Mouse (Mus musculus) midbrain, embryonic 14.5 days (tissue): ENCODE measurements around the gene Btg1. TPM values are rescaled to one million over a fixed set of nuclear protein-coding genes. Genes with fewer than 3 reads are reported as not detected.
A peak's percentile ranks its signal among the peaks of the same experiment; 100 is the strongest.

Source experiments
- ATAC-seq: fragments of 200-750 bp; cut with Nextera tagmentation; 2 replicates; pipeline ENCODE4 v1.8.0; 2017; ENCODE audit warnings: moderate number of reproducible peaks, moderate library complexity; ENCODE audit not compliant: low FRiP score, low TSS enrichment
- DNase-seq: peaks from one replicate; pipeline ENCODE4 v3.0.0-alpha.2; 2015
- H3K27ac ChIP-seq: fragments of 300-500 bp; sonication (generic); replicated peaks from 2 replicates; pipeline ENCODE4 v1.5.1; 2014; ENCODE audit warnings: mild to moderate bottlenecking, low read depth, low read length, moderate library complexity
- H3K27me3 ChIP-seq: fragments of 300-500 bp; sonication (generic); 2 replicates; pipeline ENCODE4 v1.6.1; 2014; ENCODE audit warnings: low read length, control low read depth, mixed read lengths; ENCODE audit not compliant: control insufficient read depth, insufficient read depth
- H3K36me3 ChIP-seq: fragments of 300-500 bp; sonication (generic); 2 replicates; pipeline ENCODE4 v1.6.1; 2014; ENCODE audit warnings: low read length, control low read depth; ENCODE audit not compliant: control insufficient read depth, insufficient read depth
- H3K4me1 ChIP-seq: fragments of 300-500 bp; sonication (generic); 2 replicates; pipeline ENCODE4 v1.6.1; 2014; ENCODE audit warnings: mild to moderate bottlenecking, antibody characterized with exemption, low read length, control low read depth; ENCODE audit not compliant: control insufficient read depth, insufficient read depth
- H3K4me2 ChIP-seq: fragments of 300-500 bp; sonication (generic); 2 replicates; pipeline ENCODE4 v1.6.1; 2014; ENCODE audit warnings: mild to moderate bottlenecking, low read length, moderate library complexity
- H3K4me3 ChIP-seq: fragments of 300-500 bp; sonication (generic); replicated peaks from 2 replicates; pipeline ENCODE4 v1.5.1; 2014; ENCODE audit warnings: low read depth, low read length
- H3K9ac ChIP-seq: fragments of 300-500 bp; sonication (generic); replicated peaks from 2 replicates; pipeline ENCODE4 v1.6.1; 2014; ENCODE audit warnings: mild to moderate bottlenecking, low read length, moderate library complexity
- H3K9me3 ChIP-seq: fragments of 300-500 bp; sonication (generic); 2 replicates; pipeline ENCODE4 v1.6.1; 2016; ENCODE audit warnings: low read length, control low read depth, mixed read lengths; ENCODE audit not compliant: control insufficient read depth
- WGBS: fragments of 180-500 bp; shearing (Covaris S2); extraction: QIAGEN DNeasy Blood & Tissue Kit; methylation state at CpG from one replicate; pipeline ENCODE4 v1.1.7; 2014; 5-methylcytosine and 5-hydroxymethylcytosine counted together
- polyA plus RNA-seq: library from polyadenylated mRNA; unstranded; fragments of >200 nt; fragmentation: Nextera tagmentation; extraction: Ambion mirVana; gene quantifications from 2 replicates; pipeline ENCODE4 v1.2.1, GENCODE M21; 2014

The Btg1 gene
- polyA plus RNA-seq, 1 experiment from 2014 or later: 70.7 TPM

DNA sequence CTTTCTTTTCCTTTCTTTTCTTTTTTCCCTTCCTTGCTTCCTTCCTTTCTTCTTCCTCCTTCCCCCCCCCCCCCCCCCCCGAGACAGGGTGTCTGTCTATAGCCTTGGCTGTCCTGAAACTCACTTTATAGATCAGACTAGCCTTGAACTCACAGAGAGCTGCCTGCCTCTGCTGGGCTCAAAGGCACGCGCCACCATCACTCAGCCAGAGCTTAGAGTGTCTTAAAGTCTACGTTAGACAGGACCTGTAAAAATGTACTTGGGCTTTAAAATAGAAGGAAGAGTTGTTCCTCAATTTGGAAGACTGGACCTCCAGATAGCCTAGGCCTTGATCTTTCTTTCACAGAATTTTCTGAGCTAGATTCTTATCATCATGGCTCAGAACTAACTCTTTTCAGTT, 8.3 kb downstream of the Btg1 start:
- H3K27ac ChIP-seq: no peak overlapping the region
- peaks cover 35% of the 10 kb centered on the region for H3K36me3 ChIP-seq
- 80% methylated on average over 4 of the region's 4 CpGs for WGBS
- ATAC-seq: no peak
- peaks cover 45% of the 10 kb centered on the region for H3K4me1 ChIP-seq
- no peak overlapping the region for H3K4me3 ChIP-seq
- H3K4me2 ChIP-seq: peak overlapping the region; percentile 95
- no peaks in the 10 kb centered on the region for H3K9me3 ChIP-seq
- H3K9ac ChIP-seq: no peak overlapping the region
- H3K27me3 ChIP-seq: no peaks in the 10 kb centered on the region
- DNase-seq: no peak

DNA sequence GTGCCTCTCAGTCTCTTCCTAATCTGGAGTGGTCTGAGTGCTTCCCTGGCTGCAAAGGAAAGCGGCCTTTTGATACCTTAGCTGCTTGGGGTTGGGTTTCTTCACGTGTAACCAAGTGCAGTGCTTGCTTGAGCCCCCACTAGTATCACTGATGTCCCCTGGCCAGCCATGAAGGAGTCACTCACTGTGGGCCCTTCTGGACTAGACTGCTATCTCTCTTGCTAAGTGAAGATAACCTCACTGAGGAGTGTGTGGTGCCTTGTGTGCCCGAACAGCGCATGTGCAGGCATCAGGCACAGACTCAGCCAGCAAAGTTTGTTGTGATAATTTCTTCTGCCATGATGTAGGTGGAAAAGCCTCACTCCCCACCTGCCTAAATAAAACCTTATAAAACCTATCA, 8.9 kb downstream of the Btg1 start:
- Histone ChIP-seq H3K4me2 (peak overlapping the region; percentile 95), H3K9me3 (no peaks in the 10 kb centered on the region), H3K36me3 (peaks cover 31% of the 10 kb centered on the region; the same call in 1 of the 2 replicates), H3K4me1 (peaks cover 44% of the 10 kb centered on the region), H3K27ac (0 out of 2 replicates have a peak overlapping the region, but pooled peaks have one; percentile 1), H3K4me3 (no peak overlapping the region), H3K27me3 (no peaks in the 10 kb centered on the region), H3K9ac (no peak overlapping the region)
- 69% methylated on average over 4 of the region's 4 CpGs for WGBS
- no peak for DNase-seq
- no peak for ATAC-seq

DNA sequence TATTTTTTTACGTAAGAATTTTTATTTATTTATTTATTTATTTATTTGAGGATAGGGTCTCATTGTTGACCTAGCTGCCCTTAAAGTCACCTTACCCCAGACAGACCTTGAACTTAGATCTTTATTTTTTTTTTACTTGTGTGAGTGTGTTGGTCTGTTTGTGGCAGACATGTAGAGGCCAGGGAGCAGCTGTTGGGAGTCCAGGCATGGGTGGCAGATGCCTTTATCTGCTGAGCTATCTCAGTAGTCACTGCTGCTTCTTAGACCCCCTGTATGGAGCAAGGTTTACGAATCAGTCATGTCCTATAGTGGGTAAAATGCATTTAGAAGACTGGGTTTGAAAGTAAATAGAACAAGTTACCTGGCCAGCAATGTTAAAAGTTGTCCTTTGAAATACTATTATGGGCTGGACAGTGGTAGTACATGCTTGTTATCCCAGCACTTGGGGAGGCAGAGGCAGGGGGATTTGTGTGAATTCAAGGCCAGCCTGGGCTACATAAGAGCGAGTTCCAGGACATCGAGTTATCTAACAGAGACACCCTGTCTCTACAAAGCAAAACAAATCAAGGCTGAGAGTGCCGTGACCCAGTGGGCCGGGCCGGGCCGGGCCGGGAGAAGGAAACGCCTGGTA, 9.4 kb downstream of the Btg1 start:
- Histone ChIP-seq H3K4me2 (peak overlapping the region; percentile 95; the same call in 1 of the 2 replicates), H3K36me3 (peaks cover 27% of the 10 kb centered on the region; the same call in 1 of the 2 replicates), H3K9me3 (no peaks in the 10 kb centered on the region), H3K27ac (no peak overlapping the region), H3K4me3 (no peak overlapping the region), H3K4me1 (peaks cover 40% of the 10 kb centered on the region), H3K9ac (no peak overlapping the region), H3K27me3 (no peaks in the 10 kb centered on the region)
- DNase-seq: no peak
- 97% methylated on average over 10 of the region's 10 CpGs for WGBS
- no peak for ATAC-seq

DNA sequence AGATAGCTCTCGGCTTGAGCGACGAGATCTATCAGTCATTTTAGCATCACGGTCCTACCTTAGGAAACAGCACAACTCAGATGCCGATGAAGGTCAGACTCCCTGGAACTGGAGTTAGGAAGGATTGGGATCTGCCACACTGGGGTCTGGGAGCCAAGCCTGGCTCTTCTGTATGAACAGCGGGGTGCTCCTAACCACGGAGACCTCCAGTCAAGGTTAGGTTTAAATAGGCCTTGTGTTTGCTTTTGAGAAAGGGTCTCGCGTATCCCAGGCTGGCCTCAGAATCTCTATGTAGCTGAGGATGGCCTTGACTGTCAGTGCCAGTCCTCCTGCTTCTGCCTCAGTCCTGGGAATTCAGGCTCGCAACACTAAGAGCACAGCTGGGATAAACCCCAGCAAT, 10.5 kb downstream of the Btg1 start:
- H3K4me1 ChIP-seq: peaks cover 30% of the 10 kb centered on the region

DNA sequence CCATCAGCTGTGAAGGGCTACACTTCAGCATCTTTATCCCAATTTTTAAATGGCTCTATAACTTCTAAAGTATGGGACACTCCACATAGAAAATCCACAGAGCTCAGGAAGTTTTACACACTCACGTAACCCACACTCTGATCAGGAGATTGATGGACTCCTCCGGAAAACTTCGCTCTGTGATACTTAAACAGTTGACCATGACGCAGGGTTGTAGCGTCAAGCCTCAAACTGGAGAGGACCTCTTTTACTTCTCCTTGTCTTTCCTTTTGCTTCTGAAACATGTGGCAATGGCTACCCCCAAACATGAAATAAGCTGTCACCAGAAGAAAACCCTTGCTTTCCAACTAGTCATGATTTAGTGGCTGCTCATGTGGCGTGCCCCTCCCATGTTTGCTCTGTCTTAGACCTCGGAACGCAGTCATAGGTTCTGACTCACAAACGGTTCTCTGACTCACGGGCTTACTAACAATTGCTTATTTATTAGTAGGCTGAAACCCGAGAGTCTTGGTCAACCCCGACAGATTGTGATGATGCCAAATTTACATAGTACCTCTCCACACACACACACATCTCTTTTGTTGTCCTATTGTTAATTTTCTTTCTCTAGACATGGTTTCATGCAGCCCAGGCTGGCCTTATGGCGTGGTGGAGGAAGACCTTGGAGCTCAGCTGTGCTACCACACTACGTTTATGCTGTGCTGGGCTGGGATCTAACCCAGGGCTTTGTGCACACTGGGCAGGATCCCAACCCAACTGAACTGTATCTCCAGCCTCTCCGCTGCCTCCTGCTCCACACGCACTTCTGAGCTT, 11.5 kb downstream of the Btg1 start:
- DNase-seq (no peak), ATAC-seq (no peak)
- H3K4me1 ChIP-seq: peaks cover 24% of the 10 kb centered on the region
- no peak overlapping the region for H3K4me2 ChIP-seq
- H3K27me3 ChIP-seq: no peaks in the 10 kb centered on the region
- no peaks in the 10 kb centered on the region for H3K9me3 ChIP-seq
- H3K27ac ChIP-seq: no peak overlapping the region
- peaks cover 19% of the 10 kb centered on the region; the same call in 1 of the 2 replicates for H3K36me3 ChIP-seq
- no peak overlapping the region for H3K4me3 ChIP-seq
- WGBS: 92% methylated on average over 16 of the region's 16 CpGs
- no peak overlapping the region for H3K9ac ChIP-seq

More for the DNA sequence above, 10.5 kb downstream of the Btg1 start:
- ATAC-seq (no peak), DNase-seq (no peak)
- Histone ChIP-seq H3K9me3 (no peaks in the 10 kb centered on the region), H3K9ac (no peak overlapping the region), H3K36me3 (peaks cover 20% of the 10 kb centered on the region; the same call in 1 of the 2 replicates), H3K4me2 (no peak overlapping the region), H3K27ac (no peak overlapping the region), H3K27me3 (no peaks in the 10 kb centered on the region), H3K4me3 (no peak overlapping the region)
- 96% methylated on average over 10 of the region's 10 CpGs for WGBS

DNA sequence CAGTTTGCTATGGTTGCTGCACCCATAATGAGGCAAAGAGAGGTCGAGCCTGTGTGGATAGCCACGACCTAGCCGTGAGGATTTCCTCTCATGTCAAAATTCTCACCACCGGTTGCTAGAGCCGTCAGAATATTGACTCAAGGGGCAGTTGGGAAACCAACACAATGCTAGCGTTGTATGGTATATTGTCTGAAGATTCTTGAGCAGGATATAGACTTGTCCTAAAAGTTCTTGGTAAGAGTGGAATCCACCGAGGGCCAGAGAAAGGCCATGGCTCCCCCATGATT, 12.1 kb downstream of the Btg1 start:
- Histone ChIP-seq H3K9ac (no peak overlapping the region), H3K4me1 (peaks cover 20% of the 10 kb centered on the region), H3K27ac (no peak overlapping the region), H3K4me2 (no peak overlapping the region), H3K27me3 (no peaks in the 10 kb centered on the region), H3K36me3 (peaks cover 18% of the 10 kb centered on the region; the same call in 1 of the 2 replicates), H3K9me3 (no peaks in the 10 kb centered on the region), H3K4me3 (no peak overlapping the region)
- ATAC-seq (no peak), DNase-seq (no peak)
- WGBS: 86% methylated on average over 7 of the region's 7 CpGs

DNA sequence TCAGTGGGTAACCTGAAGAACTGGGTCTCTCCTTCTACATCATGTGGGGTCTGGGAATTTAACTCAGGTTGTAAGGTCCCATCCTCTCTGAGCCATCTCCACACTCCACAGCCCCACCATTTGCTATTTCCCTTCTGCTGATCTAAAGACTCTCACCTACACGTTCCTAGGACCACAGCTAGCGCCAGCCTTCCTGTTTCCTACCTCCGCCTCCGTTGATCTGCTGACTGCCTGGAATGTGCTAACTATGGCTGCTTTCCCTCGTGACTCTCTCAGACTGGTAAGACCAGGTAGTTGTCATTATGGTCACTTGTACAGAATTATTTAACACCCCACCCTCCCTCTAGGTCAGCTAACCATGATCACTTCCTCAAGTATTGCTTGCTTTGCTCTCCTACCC, 13.3 kb downstream of the Btg1 start:
- Histone ChIP-seq H3K36me3 (peaks cover 16% of the 10 kb centered on the region; the same call in 1 of the 2 replicates), H3K27me3 (no peaks in the 10 kb centered on the region), H3K4me1 (peaks cover 13% of the 10 kb centered on the region), H3K4me3 (no peak overlapping the region), H3K27ac (no peak overlapping the region), H3K9me3 (no peaks in the 10 kb centered on the region), H3K9ac (no peak overlapping the region), H3K4me2 (no peak overlapping the region)
- no peak for DNase-seq
- WGBS: 91% methylated on average over 5 of the region's 5 CpGs
- no peak for ATAC-seq

DNA sequence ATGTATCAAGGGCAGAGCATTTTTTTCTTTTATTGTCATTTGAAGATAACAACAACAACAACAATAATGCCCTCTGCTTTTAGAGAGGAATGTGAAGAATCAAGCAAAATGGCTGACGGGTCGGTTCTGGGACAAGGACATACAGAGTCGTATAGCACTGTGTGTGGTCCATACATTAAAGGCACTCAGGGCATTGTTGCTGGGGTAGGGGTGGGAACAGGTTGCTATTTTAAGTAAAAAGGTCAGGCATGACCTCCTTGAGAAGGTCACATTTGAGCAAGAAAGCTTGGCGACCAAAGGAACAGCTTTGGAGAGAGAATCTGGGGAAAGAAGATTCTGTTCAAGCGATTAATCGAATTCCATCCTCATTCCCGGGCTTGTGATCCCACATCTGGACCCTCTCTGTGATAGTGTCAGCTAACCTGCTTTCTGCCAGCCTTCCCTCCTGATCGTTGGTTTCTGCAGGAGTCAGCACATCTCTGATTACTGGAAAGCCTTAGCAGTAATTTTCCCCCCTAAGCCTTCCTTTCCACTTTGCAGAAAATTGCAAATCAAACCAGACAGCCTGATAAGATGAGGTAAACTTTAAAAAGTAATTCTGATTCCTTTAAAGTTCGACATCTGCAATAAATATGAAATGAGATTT, 14.4 kb downstream of the Btg1 start:
- Histone ChIP-seq H3K4me3 (no peak overlapping the region), H3K9me3 (no peaks in the 10 kb centered on the region), H3K4me1 (peaks cover 7% of the 10 kb centered on the region; the same call in 1 of the 2 replicates), H3K36me3 (peaks cover 16% of the 10 kb centered on the region; the same call in 1 of the 2 replicates), H3K27me3 (no peaks in the 10 kb centered on the region), H3K27ac (no peak overlapping the region), H3K4me2 (no peak overlapping the region), H3K9ac (no peak overlapping the region)
- WGBS: 50% methylated on average over 9 of the region's 9 CpGs
- no peak for DNase-seq
- ATAC-seq: no peak
